Mouse (Mus musculus) liver, embryonic 11.5 days (tissue): ENCODE results near the gene 2310039H08Rik. TPM values are rescaled to one million over a fixed set of nuclear protein-coding genes. Genes with fewer than 3 reads are reported as not detected.
"Not testable (repeated sequence)": the region's sequence is repeated elsewhere in the genome, so short reads cannot be mapped to it uniquely, and the experiment has no call there.

ENCODE experiments used
- ATAC-seq: fragments of 200-750 bp; cut with Nextera tagmentation; replicated peaks from 2 replicates; pipeline ENCODE4 v1.8.0; 2017; ENCODE audit warnings: moderate number of reproducible peaks, mild to moderate bottlenecking, moderate TSS enrichment, moderate library complexity; ENCODE audit not compliant: low FRiP score
- DNase-seq: peaks from one replicate; pipeline ENCODE4 v3.0.0-alpha.2; 2017; ENCODE audit warnings: low spot score
- H3K27ac ChIP-seq: fragments of 300-500 bp; sonication (generic); 2 replicates; pipeline ENCODE4 v1.5.1; 2014; ENCODE audit warnings: mild to moderate bottlenecking, low read depth, low read length, control low read depth
- H3K27me3 ChIP-seq: fragments of 300-500 bp; sonication (generic); replicated peaks from 2 replicates; pipeline ENCODE4 v1.6.1; 2014; ENCODE audit warnings: low read length, mixed read lengths; ENCODE audit not compliant: control insufficient read depth, insufficient read depth
- H3K36me3 ChIP-seq: fragments of 300-500 bp; sonication (generic); 2 replicates; pipeline ENCODE4 v1.6.1; 2014; ENCODE audit warnings: mild to moderate bottlenecking, low read length, moderate library complexity, mixed read lengths; ENCODE audit not compliant: control insufficient read depth, insufficient read depth
- H3K4me1 ChIP-seq: fragments of 300-500 bp; sonication (generic); replicated peaks from 2 replicates; pipeline ENCODE4 v1.6.1; 2014; ENCODE audit warnings: low read length, mixed read lengths; ENCODE audit not compliant: control insufficient read depth, insufficient read depth
- H3K4me2 ChIP-seq: fragments of 300-500 bp; sonication (generic); 2 replicates; pipeline ENCODE4 v1.6.1; 2014; ENCODE audit warnings: mild to moderate bottlenecking, control low read depth, moderate library complexity
- H3K4me3 ChIP-seq: fragments of 300-500 bp; sonication (generic); 2 replicates; pipeline ENCODE4 v1.5.1; 2014; ENCODE audit warnings: low read depth, low read length, control low read depth
- H3K9ac ChIP-seq: fragments of 300-500 bp; sonication (generic); 2 replicates; pipeline ENCODE4 v1.6.1; 2014; ENCODE audit warnings: low read depth, low read length, control low read depth
- H3K9me3 ChIP-seq: fragments of 300-500 bp; sonication (generic); 2 replicates; pipeline ENCODE4 v1.6.1; 2016; ENCODE audit warnings: low read length, inconsistent platforms, mixed read lengths; ENCODE audit not compliant: control insufficient read depth
- WGBS: fragments of 180-500 bp; shearing (Covaris S2); extraction: QIAGEN DNeasy Blood & Tissue Kit; methylation state at CpG from one replicate; pipeline ENCODE4 v1.1.7; 2014; 5-methylcytosine and 5-hydroxymethylcytosine counted together
- polyA plus RNA-seq: library from polyadenylated mRNA; unstranded; fragments of >200 nt; fragmentation: Nextera tagmentation; extraction: Ambion mirVana; gene quantifications from 2 replicates; pipeline ENCODE4 v1.2.1, GENCODE M21; 2014

2310039H08Rik gene
- polyA plus RNA-seq, 1 experiment from 2014 or later: 82.5 TPM

DNA sequence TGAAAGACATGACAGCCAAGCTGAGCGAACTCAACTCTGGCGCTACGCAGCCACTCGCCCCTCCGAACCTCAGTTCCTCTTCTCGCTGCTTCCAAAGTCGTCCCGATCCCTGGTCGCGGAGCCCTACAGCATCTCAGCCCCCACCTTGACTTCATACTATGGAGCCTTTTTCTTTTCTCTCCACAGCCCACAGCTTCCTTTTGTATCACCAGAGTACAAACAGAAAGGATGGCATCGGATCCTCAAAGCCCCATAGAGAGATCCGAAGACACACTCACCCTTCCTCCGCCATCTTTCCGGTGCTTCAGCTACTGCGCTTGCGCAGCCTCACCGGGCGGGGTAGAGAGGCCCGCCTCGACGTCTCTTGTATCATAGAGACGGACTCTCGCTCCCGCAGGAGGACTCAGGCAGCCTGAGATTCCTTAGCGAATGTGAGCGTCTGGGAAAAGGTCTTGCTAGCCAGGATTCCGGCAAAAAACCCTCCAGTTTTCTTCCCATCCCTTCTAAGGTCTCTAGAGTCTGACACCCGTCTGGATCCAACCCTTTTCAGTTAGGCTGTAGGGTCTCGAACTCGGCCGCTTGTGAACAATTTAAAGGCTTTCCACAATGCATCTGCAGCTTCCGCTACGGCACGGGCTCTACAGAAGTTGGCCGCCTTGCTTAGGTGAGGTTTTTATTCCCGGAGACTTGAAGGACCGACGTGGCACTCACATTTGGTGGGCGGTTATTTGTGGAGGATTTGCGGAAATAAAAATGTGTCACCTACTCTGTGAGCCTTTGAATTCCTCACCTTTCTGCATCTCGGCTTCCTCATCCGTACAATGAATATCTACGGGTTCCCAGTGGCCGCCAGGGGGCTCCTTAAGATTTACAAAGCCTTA lies 10.1 kb downstream of the 2310039H08Rik start, which contains the start of gene Rpl7l1:
Gene Rpl7l1, minus strand, starts transcription at position 332 of the 881 bp plus-strand sequence.
- DNase-seq: peak; percentile 91
- peak within 1 kb of the TSS; percentile 83 for H3K4me3 ChIP-seq
- ATAC-seq: peak; percentile 92
- no peaks in the 10 kb centered on the region for H3K9me3 ChIP-seq
- H3K36me3 ChIP-seq: peaks cover 27% of the 10 kb centered on the region
- H3K27me3 ChIP-seq: no peaks in the 10 kb centered on the region
- WGBS: under 1% methylated on average over 44 of the region's 44 CpGs
- H3K9ac ChIP-seq: peak within 1 kb of the TSS; percentile 84
- peak within 1 kb of the TSS; percentile 81 for H3K4me2 ChIP-seq
- H3K4me1 ChIP-seq: peaks cover 7% of the 10 kb centered on the region; the same call in 1 of the 2 replicates
- peak within 1 kb of the TSS; percentile 81 for H3K27ac ChIP-seq

DNA sequence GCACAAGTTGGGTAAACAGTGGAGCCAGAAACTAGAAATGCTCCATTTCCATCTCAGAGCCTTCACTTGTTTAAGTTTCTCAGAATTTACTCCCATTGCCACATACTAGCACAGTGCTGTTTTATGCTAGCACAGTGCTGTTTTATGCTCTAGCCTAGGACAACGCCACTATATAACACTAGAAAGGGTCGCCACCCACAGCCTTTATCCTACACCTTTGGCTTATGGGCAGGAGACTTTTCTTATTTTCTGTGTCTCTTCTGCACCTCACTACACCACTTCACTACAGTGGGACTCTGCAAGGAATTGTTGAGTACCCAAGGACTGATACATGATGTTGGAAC lies 10.8 kb downstream of the 2310039H08Rik start:
- Histone ChIP-seq H3K4me3 (peak overlapping the region; percentile 83), H3K4me2 (peak overlapping the region; percentile 81), H3K36me3 (peaks cover 21% of the 10 kb centered on the region), H3K27me3 (no peaks in the 10 kb centered on the region), H3K4me1 (peaks cover 7% of the 10 kb centered on the region; the same call in 1 of the 2 replicates), H3K9me3 (no peaks in the 10 kb centered on the region), H3K27ac (peak overlapping the region; percentile 44; the same call in 1 of the 2 replicates), H3K9ac (no peak overlapping the region)
- 73% methylated on average over 2 of the region's 2 CpGs for WGBS
- no peak for ATAC-seq
- DNase-seq: no peak

DNA sequence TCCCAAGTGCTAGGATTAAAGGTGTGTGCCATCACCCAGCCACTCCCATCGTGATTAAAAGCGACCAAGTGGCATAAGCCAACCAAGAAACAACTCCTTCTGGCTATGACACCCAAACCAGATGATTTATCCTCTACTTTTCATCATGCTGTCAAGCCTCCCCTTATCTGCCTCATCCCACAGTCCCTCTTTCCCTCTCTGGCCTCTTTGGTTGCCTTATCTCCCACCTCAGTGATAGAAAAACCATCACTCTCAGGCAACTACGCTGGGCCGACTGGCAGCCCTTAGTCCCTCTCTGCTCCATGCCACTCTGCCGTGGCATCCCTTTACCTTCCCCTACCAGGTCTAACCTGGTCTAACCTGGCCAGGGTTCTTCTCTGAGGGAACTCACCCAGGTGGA lies 14.5 kb downstream of the 2310039H08Rik start:
- Histone ChIP-seq H3K9ac (no peak overlapping the region), H3K36me3 (no peaks in the 10 kb centered on the region), H3K4me1 (peaks cover 7% of the 10 kb centered on the region; the same call in 1 of the 2 replicates), H3K27me3 (no peaks in the 10 kb centered on the region), H3K27ac (no peak overlapping the region), H3K4me3 (no peak overlapping the region), H3K4me2 (no peak overlapping the region), H3K9me3 (no peaks in the 10 kb centered on the region)
- ATAC-seq: peak; percentile 40; the same call in 1 of the 2 replicates
- WGBS: 70% methylated on average over 5 of the region's 5 CpGs
- no peak for DNase-seq

DNA sequence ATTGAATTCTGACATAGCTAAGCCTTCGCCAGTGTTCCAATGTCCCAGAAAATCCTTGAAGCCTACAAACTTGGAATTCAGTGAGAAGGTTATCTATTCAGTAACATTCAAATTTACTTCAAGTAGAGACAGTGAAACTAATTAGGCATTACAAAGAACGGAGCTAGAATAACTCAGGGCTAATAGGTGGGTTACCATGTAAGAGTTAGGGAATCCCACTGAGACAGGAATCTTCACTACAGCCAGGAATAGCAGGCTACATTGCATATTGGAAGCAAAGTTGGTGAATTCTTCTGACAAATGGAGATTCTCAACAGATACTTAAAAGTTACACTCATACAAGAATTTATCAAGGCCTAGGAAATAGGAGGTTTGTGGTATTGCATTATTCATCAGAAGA lies 15.5 kb downstream of the 2310039H08Rik start:
- not testable (repeated sequence) for H3K27me3 ChIP-seq, H3K4me2 ChIP-seq, H3K36me3 ChIP-seq, ATAC-seq, H3K27ac ChIP-seq, H3K9me3 ChIP-seq, H3K4me1 ChIP-seq, H3K9ac ChIP-seq, H3K4me3 ChIP-seq, DNase-seq
- WGBS: 67% methylated on average over 2 of the region's 2 CpGs

DNA sequence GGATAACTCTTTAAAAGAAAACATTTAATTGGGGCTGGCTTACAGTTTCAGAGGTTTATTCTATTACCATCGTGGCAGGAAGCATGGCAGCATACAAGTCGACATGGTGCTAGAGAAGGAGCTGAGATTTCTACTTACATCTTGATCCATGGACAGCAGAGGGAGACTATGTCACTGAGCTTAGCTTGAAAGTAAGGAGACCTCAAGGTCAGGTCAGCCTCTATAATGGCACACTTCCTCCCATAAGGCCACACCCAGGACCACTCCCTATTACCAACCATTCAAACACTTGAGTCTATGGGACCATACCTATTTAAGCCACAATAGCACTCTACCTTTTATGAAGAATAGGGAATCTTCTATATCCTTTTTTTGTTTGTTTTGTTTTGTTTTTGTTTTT lies 20.5 kb downstream of the 2310039H08Rik start:
- ATAC-seq: no peak
- Histone ChIP-seq H3K4me2 (no peak overlapping the region), H3K27me3 (no peaks in the 10 kb centered on the region), H3K4me3 (no peak overlapping the region), H3K9me3 (no peaks in the 10 kb centered on the region), H3K4me1 (no peaks in the 10 kb centered on the region), H3K9ac (no peak overlapping the region), H3K27ac (no peak overlapping the region), H3K36me3 (no peaks in the 10 kb centered on the region)
- no peak for DNase-seq
- 82% methylated on average over 2 of the region's 2 CpGs for WGBS

DNA sequence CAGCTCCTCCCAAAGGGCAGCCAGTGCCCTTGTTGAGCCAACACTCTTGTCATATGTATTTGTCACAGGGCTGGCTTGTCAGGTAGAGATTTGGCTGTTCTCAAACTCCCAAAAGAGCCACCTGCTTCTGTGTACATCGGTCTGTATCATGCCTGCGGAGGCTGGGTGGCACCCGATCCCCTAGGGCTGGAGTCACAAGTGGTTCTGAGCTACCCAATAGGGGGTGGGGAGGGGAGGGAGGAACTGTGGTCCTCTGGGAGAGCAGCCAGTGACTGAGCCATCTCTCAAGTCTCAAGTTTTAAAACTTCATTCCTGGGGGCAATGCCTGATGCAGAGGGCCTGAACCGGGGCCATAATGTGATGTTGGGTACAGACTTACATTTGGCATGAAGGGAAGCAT lies 24.3 kb downstream of the 2310039H08Rik start:
- no peak for ATAC-seq
- 83% methylated on average over 4 of the region's 4 CpGs for WGBS

DNA sequence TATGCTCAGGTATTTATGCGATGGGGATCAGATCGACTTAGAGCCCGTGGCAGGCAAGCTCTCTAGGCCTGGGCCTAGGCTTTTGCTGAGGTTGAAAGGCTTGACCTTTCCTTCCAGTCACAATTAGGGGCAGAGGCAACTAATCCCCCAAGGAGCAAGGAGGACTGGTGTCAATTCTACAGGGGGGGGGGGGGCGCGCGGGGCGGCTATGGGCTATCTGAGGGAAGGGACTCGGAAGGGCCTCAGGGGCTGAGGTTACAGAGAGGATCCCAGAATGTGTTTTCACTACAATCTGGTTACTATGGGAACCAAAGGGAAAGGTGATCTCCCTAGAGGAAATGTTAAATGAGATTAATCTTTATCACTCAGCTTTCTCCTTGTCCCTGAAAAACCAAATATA lies 25.0 kb downstream of the 2310039H08Rik start:
- 58% methylated on average over 7 of the region's 8 CpGs for WGBS
- Histone ChIP-seq H3K4me2 (no peak overlapping the region), H3K9me3 (no peaks in the 10 kb centered on the region), H3K36me3 (peaks cover 17% of the 10 kb centered on the region; the same call in 1 of the 2 replicates), H3K27me3 (no peaks in the 10 kb centered on the region), H3K27ac (no peak overlapping the region), H3K4me3 (no peak overlapping the region), H3K4me1 (peaks cover 8% of the 10 kb centered on the region; the same call in 1 of the 2 replicates), H3K9ac (no peak overlapping the region)
- ATAC-seq: no peak
- DNase-seq: no peak

More for the DNA sequence above, 24.3 kb downstream of the 2310039H08Rik start:
- H3K4me3 ChIP-seq: no peak overlapping the region
- DNase-seq: no peak
- no peaks in the 10 kb centered on the region for H3K9me3 ChIP-seq
- H3K27ac ChIP-seq: no peak overlapping the region
- H3K4me2 ChIP-seq: no peak overlapping the region
- H3K27me3 ChIP-seq: no peaks in the 10 kb centered on the region
- H3K9ac ChIP-seq: no peak overlapping the region
- peaks cover 3% of the 10 kb centered on the region; the same call in 1 of the 2 replicates for H3K4me1 ChIP-seq
- H3K36me3 ChIP-seq: peaks cover 17% of the 10 kb centered on the region; the same call in 1 of the 2 replicates

DNA sequence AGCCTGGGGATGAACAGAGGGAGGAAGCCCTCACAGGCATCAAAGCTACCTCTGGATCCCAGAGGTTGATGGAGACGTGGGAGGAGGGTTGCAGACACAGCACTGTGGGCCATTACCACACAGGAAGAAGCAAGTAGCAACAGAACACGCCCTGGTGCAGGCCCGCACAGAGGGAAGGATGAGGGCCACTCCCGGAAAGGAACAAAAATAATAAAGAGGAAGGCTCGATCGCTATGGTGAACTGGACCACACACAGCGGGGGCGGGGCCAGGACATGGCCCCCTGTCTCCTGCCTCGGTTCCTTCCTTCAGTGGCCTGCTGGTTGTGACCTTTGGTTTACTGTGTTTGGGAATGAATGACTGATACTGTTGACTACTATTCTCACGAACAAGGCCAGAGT lies 27.2 kb downstream of the 2310039H08Rik start:
- Histone ChIP-seq H3K9me3 (no peaks in the 10 kb centered on the region), H3K27me3 (no peaks in the 10 kb centered on the region), H3K4me2 (no peak overlapping the region), H3K36me3 (peaks cover 17% of the 10 kb centered on the region; the same call in 1 of the 2 replicates), H3K9ac (no peak overlapping the region), H3K4me3 (no peak overlapping the region), H3K4me1 (peaks cover 8% of the 10 kb centered on the region; the same call in 1 of the 2 replicates), H3K27ac (no peak overlapping the region)
- WGBS: 70% methylated on average over 10 of the region's 10 CpGs
- DNase-seq (no peak), ATAC-seq (no peak)
